Mouse (Mus musculus): ENCODE results near the gene Gnb3.

DNA sequence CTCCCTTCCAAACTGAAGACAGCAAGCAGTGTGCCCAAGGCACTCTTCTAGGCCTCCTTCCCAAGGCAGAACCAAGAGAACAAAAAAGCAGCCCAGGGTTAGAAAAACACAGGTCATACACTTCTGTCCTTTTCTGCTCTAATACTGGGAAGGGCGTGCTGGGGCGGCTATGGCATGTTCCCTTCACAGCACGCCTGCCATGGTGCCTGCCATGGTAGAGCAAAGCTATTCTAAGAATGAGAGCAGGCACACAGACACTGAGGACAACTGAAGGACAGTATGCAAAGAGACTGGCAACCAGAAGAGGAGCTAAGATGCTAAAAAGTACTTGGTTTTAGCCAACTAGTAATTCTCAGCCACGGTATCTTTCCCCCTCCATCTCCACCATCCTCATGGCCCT is 18.0 kb downstream of the Gnb3 start:
- TF ChIP-seq CTCF (IDR thresholded peaks at IDR 0.05; ENCODE audit: borderline replicate concordance, control insufficient read depth, extremely low read depth, insufficient read depth, low read length, poor library complexity) = no peak
- no peak for TF ChIP-seq POLR2A (IDR thresholded peaks at IDR 0.05; ENCODE audit: control insufficient read depth, extremely low read depth, insufficient read depth, low read length, poor library complexity)
